Comparison of ENCODE assay signal across 9 mouse cellular contexts in the genomic region with DNA sequence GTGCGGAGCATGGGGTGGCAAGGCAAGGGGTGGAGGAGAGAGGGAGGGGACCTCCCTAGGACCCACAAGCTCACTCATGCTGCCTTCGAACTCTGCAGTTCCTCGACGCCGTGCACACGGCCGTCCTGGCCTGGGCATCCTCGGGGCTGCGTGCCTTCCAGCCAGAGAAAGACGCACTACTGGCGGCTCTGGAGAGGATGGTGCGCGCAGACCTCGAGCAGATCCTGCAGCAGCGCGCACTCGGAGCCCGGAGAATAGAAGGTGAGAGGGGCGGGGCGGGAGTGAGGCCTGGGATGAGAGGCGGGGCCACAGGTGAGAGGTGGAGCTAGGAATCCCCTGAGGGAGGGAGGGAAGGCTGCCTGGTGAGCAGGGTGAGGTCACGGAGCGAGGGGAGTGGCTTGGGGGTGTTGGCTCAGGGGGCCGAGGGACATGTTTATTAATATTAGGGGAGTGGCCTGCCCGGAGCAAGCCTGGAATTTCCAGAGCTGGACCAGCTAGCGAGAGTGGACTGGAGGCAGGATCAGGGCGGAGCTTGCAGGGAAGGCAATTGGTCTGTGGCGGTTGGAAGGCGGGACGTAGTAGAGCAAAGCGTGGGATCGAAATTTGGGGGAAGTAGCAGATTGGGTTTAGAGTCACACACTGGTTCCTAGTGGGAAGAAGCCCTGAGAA. TPM values are rescaled to one million over a fixed set of nuclear protein-coding genes. Genes with fewer than 3 reads are reported as not detected.
DNase-seq lines count a peak whose midpoint lies in the region; ATAC-seq and TF ChIP-seq lines count a peak whose summit lies in the region.
"Had no signal": no experiment of that assay in that cellular context is flagged by ENCODE, and none has a peak within 500 bp of the region (broad histone marks: within the 10 kb centered on the region; RNA-seq: fewer than 3 reads in every experiment).

No protein-coding gene starts in this region.

- WGBS in forebrain, postnatal 0 days, result 2% methylated on average over 32 of the region's 32 CpGs
- under 1% methylated on average over 30 of the region's 32 CpGs for WGBS in hindbrain, embryonic 11.5 days
- WGBS in limb, embryonic 15.5 days, result 1% methylated on average over 32 of the region's 32 CpGs
- WGBS in midbrain, embryonic 14.5 days, result 2% methylated on average over 32 of the region's 32 CpGs

- TF ChIP-seq CTCF in forebrain, postnatal 0 days (IDR thresholded peaks at IDR 0.05; ENCODE audit: low read depth), result no peak

- DNase-seq in thymus, postnatal 14 days, result peak; percentile 42
- DNase-seq in thymus, adult 18-20 months, result no peak
- DNase-seq in forebrain, postnatal 0 days, result peak; percentile 57
- peak; percentile 67 for DNase-seq in hindbrain, embryonic 11.5 days (ENCODE audit: low spot score)
- peak; percentile 72 for DNase-seq in midbrain, embryonic 14.5 days
- peak; percentile 55 for DNase-seq in urinary bladder, adult 2 months (ENCODE audit: low spot score)
- no peak for DNase-seq in spleen, postnatal 4 days (ENCODE audit: low spot score in 2 of 2)

- H3K36me3 ChIP-seq in forebrain, postnatal 0 days (ENCODE audit: insufficient read depth), result no peaks in the 10 kb centered on the region; the same call in 1 of the 2 replicates
- H3K36me3 ChIP-seq in hindbrain, embryonic 11.5 days (ENCODE audit: control insufficient read depth, insufficient read depth, low read length), result no peaks in the 10 kb centered on the region
- H3K36me3 ChIP-seq in limb, embryonic 15.5 days, result peaks cover 5% of the 10 kb centered on the region; the same call in 1 of the 2 replicates
- H3K36me3 ChIP-seq in midbrain, embryonic 14.5 days (ENCODE audit: control insufficient read depth, insufficient read depth, low read length), result peaks cover 9% of the 10 kb centered on the region; the same call in 1 of the 2 replicates

- peaks cover 13% of the 10 kb centered on the region for H3K27me3 ChIP-seq in forebrain, postnatal 0 days (ENCODE audit: insufficient read depth, low read length)
- H3K27me3 ChIP-seq in hindbrain, embryonic 11.5 days (ENCODE audit: control insufficient read depth, insufficient read depth, low read length), result peaks cover 34% of the 10 kb centered on the region
- H3K27me3 ChIP-seq in limb, embryonic 15.5 days, result peaks cover 33% of the 10 kb centered on the region
- peaks cover 34% of the 10 kb centered on the region for H3K27me3 ChIP-seq in midbrain, embryonic 14.5 days (ENCODE audit: control insufficient read depth, insufficient read depth, low read length)

- H3K4me3 ChIP-seq in forebrain, postnatal 0 days (ENCODE audit: low read depth, low read length), result peak overlapping the region; percentile 33
- H3K4me3 ChIP-seq in hindbrain, embryonic 11.5 days (ENCODE audit: low read depth, low read length), result peak overlapping the region; percentile 24
- H3K4me3 ChIP-seq in limb, embryonic 15.5 days, result peak overlapping the region; percentile 41
- H3K4me3 ChIP-seq in midbrain, embryonic 14.5 days (replicated peaks; ENCODE audit: low read depth, low read length), result peak overlapping the region; percentile 30
- H3K4me3 ChIP-seq: myocyte had no signal

- peak overlapping the region; percentile 44 for H3K9ac ChIP-seq in forebrain, postnatal 0 days
- peak overlapping the region; percentile 40; the same call in 1 of the 2 replicates for H3K9ac ChIP-seq in hindbrain, embryonic 11.5 days (ENCODE audit: low read depth, low read length)
- H3K9ac ChIP-seq in limb, embryonic 15.5 days, result peak overlapping the region; percentile 8; the same call in 1 of the 2 replicates
- H3K9ac ChIP-seq in midbrain, embryonic 14.5 days (replicated peaks; ENCODE audit: low read length), result peak overlapping the region; percentile 36; the same call in 1 of the 2 replicates

- no peaks in the 10 kb centered on the region for H3K4me1 ChIP-seq in forebrain, postnatal 0 days (ENCODE audit: insufficient read depth)
- H3K4me1 ChIP-seq in hindbrain, embryonic 11.5 days (replicated peaks; ENCODE audit: control insufficient read depth, insufficient read depth, low read length), result peaks cover 5% of the 10 kb centered on the region; the same call in 1 of the 2 replicates
- peaks cover 29% of the 10 kb centered on the region for H3K4me1 ChIP-seq in limb, embryonic 15.5 days
- H3K4me1 ChIP-seq in midbrain, embryonic 14.5 days (ENCODE audit: control insufficient read depth, insufficient read depth, low read length), result peaks cover 15% of the 10 kb centered on the region; the same call in 1 of the 2 replicates

- no peaks in the 10 kb centered on the region for H3K9me3 ChIP-seq in forebrain, postnatal 0 days (ENCODE audit: low read length)
- H3K9me3 ChIP-seq in hindbrain, embryonic 11.5 days (ENCODE audit: control insufficient read depth, low read length), result no peaks in the 10 kb centered on the region
- no peaks in the 10 kb centered on the region; the same call in 1 of the 2 replicates for H3K9me3 ChIP-seq in limb, embryonic 15.5 days
- no peaks in the 10 kb centered on the region for H3K9me3 ChIP-seq in midbrain, embryonic 14.5 days (ENCODE audit: control insufficient read depth, low read length)

- peak overlapping the region; percentile 57; the same call in 1 of the 2 replicates for H3K27ac ChIP-seq in forebrain, postnatal 0 days (ENCODE audit: low read depth, low read length)
- no peak overlapping the region for H3K27ac ChIP-seq in hindbrain, embryonic 11.5 days (ENCODE audit: low read depth, low read length)
- 0 out of 2 replicates have a peak overlapping the region, but pooled peaks have one; percentile 40 for H3K27ac ChIP-seq in limb, embryonic 15.5 days
- 0 out of 2 replicates have a peak overlapping the region, but pooled peaks have one; percentile 37 for H3K27ac ChIP-seq in midbrain, embryonic 14.5 days (replicated peaks; ENCODE audit: low read depth, low read length)

- ATAC-seq in forebrain, postnatal 0 days, result peak; percentile 80
- peak; percentile 79 for ATAC-seq in hindbrain, embryonic 11.5 days (ENCODE audit: low FRiP score)
- ATAC-seq in limb, embryonic 15.5 days (ENCODE audit: insufficient number of reproducible peaks, low FRiP score, low TSS enrichment, low read depth), result peak; percentile 76
- ATAC-seq in midbrain, embryonic 14.5 days (ENCODE audit: low FRiP score, low TSS enrichment), result peak; percentile 51

- H3K4me2 ChIP-seq in forebrain, postnatal 0 days (ENCODE audit: low read depth), result peak overlapping the region; percentile 52
- H3K4me2 ChIP-seq in hindbrain, embryonic 11.5 days (replicated peaks; ENCODE audit: low read depth, low read length), result peak overlapping the region; percentile 47
- H3K4me2 ChIP-seq in limb, embryonic 15.5 days, result peak overlapping the region; percentile 81
- H3K4me2 ChIP-seq in midbrain, embryonic 14.5 days (ENCODE audit: low read length), result peak overlapping the region; percentile 51

RNA-seq across cellular contexts. Expression of a gene that starts 5.4 kb away (rescaled TPM):
- 3.4 and 11.1 TPM in 2 replicates for total RNA-seq in forebrain, postnatal 0 days (2014; rRNA removed)
- 2.0 and 2.8 TPM in 2 replicates for polyA plus RNA-seq in forebrain, postnatal 0 days (2015; fragmentation: Nextera tagmentation; extraction: Ambion mirVana)
- polyA plus RNA-seq in hindbrain, embryonic 11.5 days (2014; fragmentation: Nextera tagmentation; extraction: Ambion mirVana), result 3.3 and 3.6 TPM in 2 replicates
- 5.0 and 5.9 TPM in 2 replicates for polyA plus RNA-seq in limb, embryonic 15.5 days (2015; fragmentation: Nextera tagmentation; extraction: Ambion mirVana)
- 6.3 and 8.5 TPM in 2 replicates for polyA plus RNA-seq in midbrain, embryonic 14.5 days (2014; fragmentation: Nextera tagmentation; extraction: Ambion mirVana)
- polyA plus RNA-seq in urinary bladder, adult 2 months (2012; rRNA removed), result 3.1 and 3.7 TPM in 2 replicates

RNA-seq across cellular contexts. Expression of a gene that starts 8.0 kb away (rescaled TPM):
- total RNA-seq in forebrain, postnatal 0 days (2014; rRNA removed), result 84.3 and 85.6 TPM in 2 replicates
- 58.4 and 59.6 TPM in 2 replicates for polyA plus RNA-seq in forebrain, postnatal 0 days (2015; fragmentation: Nextera tagmentation; extraction: Ambion mirVana)
- polyA plus RNA-seq in hindbrain, embryonic 11.5 days (2014; fragmentation: Nextera tagmentation; extraction: Ambion mirVana), result 41.3 and 42.5 TPM in 2 replicates
- polyA plus RNA-seq in limb, embryonic 15.5 days (2015; fragmentation: Nextera tagmentation; extraction: Ambion mirVana), result 105 and 108 TPM in 2 replicates
- polyA plus RNA-seq in midbrain, embryonic 14.5 days (2014; fragmentation: Nextera tagmentation; extraction: Ambion mirVana), result 60.4 and 70.3 TPM in 2 replicates
- 124 and 144 TPM in 2 replicates for polyA plus RNA-seq in urinary bladder, adult 2 months (2012; rRNA removed)

RNA-seq across cellular contexts. Expression of a gene that starts 10.8 kb away (rescaled TPM):
- 248 and 264 TPM in 2 replicates for total RNA-seq in forebrain, postnatal 0 days (2014; rRNA removed)
- polyA plus RNA-seq in forebrain, postnatal 0 days (2015; fragmentation: Nextera tagmentation; extraction: Ambion mirVana), result 262 and 318 TPM in 2 replicates
- polyA plus RNA-seq in hindbrain, embryonic 11.5 days (2014; fragmentation: Nextera tagmentation; extraction: Ambion mirVana), result 228 TPM in 2 replicates
- 200 and 202 TPM in 2 replicates for polyA plus RNA-seq in limb, embryonic 15.5 days (2015; fragmentation: Nextera tagmentation; extraction: Ambion mirVana)
- polyA plus RNA-seq in midbrain, embryonic 14.5 days (2014; fragmentation: Nextera tagmentation; extraction: Ambion mirVana), result 241 and 269 TPM in 2 replicates
- 41.7 and 60.4 TPM in 2 replicates for polyA plus RNA-seq in urinary bladder, adult 2 months (2012; rRNA removed)

RNA-seq across cellular contexts. Expression of a gene that starts 34.1 kb away (rescaled TPM):
- total RNA-seq in forebrain, postnatal 0 days (2014; rRNA removed), result 106 and 133 TPM in 2 replicates
- polyA plus RNA-seq in forebrain, postnatal 0 days (2015; fragmentation: Nextera tagmentation; extraction: Ambion mirVana), result 74.8 and 102 TPM in 2 replicates
- polyA plus RNA-seq in hindbrain, embryonic 11.5 days (2014; fragmentation: Nextera tagmentation; extraction: Ambion mirVana), result 13.7 and 18.2 TPM in 2 replicates
- polyA plus RNA-seq in limb, embryonic 15.5 days (2015; fragmentation: Nextera tagmentation; extraction: Ambion mirVana), result 44.5 and 45.3 TPM in 2 replicates
- 33.5 and 41.6 TPM in 2 replicates for polyA plus RNA-seq in midbrain, embryonic 14.5 days (2014; fragmentation: Nextera tagmentation; extraction: Ambion mirVana)
- 57.3 and 63.8 TPM in 2 replicates for polyA plus RNA-seq in urinary bladder, adult 2 months (2012; rRNA removed)

RNA-seq across cellular contexts. Expression of a gene that starts 36.4 kb away (rescaled TPM):
- total RNA-seq in forebrain, postnatal 0 days (2014; rRNA removed), result 0.08 TPM in 1 of 2 replicates, not detected in the other
- polyA plus RNA-seq in forebrain, postnatal 0 days (2015; fragmentation: Nextera tagmentation; extraction: Ambion mirVana), result not detected in 2 replicates
- polyA plus RNA-seq in hindbrain, embryonic 11.5 days (2014; fragmentation: Nextera tagmentation; extraction: Ambion mirVana), result not detected in 2 replicates
- polyA plus RNA-seq in limb, embryonic 15.5 days (2015; fragmentation: Nextera tagmentation; extraction: Ambion mirVana), result 0.14 TPM in 1 of 2 replicates, not detected in the other
- not detected in 2 replicates for polyA plus RNA-seq in midbrain, embryonic 14.5 days (2014; fragmentation: Nextera tagmentation; extraction: Ambion mirVana)
- 0.01 and 0.04 TPM in 2 replicates for polyA plus RNA-seq in urinary bladder, adult 2 months (2012; rRNA removed)

Comparison
In these comparisons a context has a peak if more than half of its experiments do, and no peak if none do; other contexts are left out.
1. DNase-seq: peak in thymus, postnatal 14 days (single experiment), forebrain, postnatal 0 days (single experiment), hindbrain, embryonic 11.5 days (single experiment), midbrain, embryonic 14.5 days (single experiment) and urinary bladder, adult 2 months (single experiment); none in thymus, adult 18-20 months (0 of 2) and spleen, postnatal 4 days (0 of 2).
2. Peak in every context shown above with its lines, with median percentiles within 50 percentile points of each other: ATAC-seq, H3K4me2 ChIP-seq, H3K4me3 ChIP-seq and H3K9ac ChIP-seq.